Mouse (Mus musculus) MEL (cell line): ENCODE measurements at regions not wholly inside any gene's neighbourhood (a gene's known extent, or its start where the extent isn't known, plus 50 kb on each side); places are given as distances from the start of the nearest gene placed in this dataset.
A peak's percentile ranks its signal among the peaks of the same experiment; 100 is the strongest.

Source experiments
- DNase-seq: peaks from one replicate; pipeline ENCODE4 v3.0.0; 2011; ENCODE audit warnings: low read depth, low spot score
- H3K27ac ChIP-seq: 2 replicates; pipeline ENCODE4 v1.5.1; 2012; ENCODE audit warnings: low read depth, mild to moderate bottlenecking, control low read depth, low read length, moderate library complexity; ENCODE audit not compliant: control insufficient read depth
- H3K27me3 ChIP-seq, 2 experiments: fragments of 150-350 bp in 1 of 2; sonication (generic) in 1 of 2; 2 replicates each; pipeline ENCODE4 v1.6.1; 2012; ENCODE audit warnings: low read length in 2 of 2, mild to moderate bottlenecking in 2 of 2, improper control_type of control experiment in 1 of 2, moderate library complexity in 1 of 2; ENCODE audit not compliant: insufficient read depth in 2 of 2, control insufficient read depth in 1 of 2
- H3K36me3 ChIP-seq, 2 experiments: 2 replicates each; pipeline ENCODE4 v1.6.1; 2012 to 2014; ENCODE audit warnings: low read length in 2 of 2, improper control_type of control experiment in 1 of 2, inconsistent platforms in 1 of 2, mild to moderate bottlenecking in 1 of 2; ENCODE audit not compliant: insufficient read depth in 2 of 2, control insufficient read depth in 1 of 2
- H3K4me1 ChIP-seq, 2 experiments: fragments of 150-350 bp in 1 of 2; sonication (generic) in 1 of 2; 2 replicates each; pipeline ENCODE4 v1.6.1; 2012; ENCODE audit warnings: low read length in 2 of 2, improper control_type of control experiment in 1 of 2, mild to moderate bottlenecking in 1 of 2; ENCODE audit not compliant: insufficient read depth in 2 of 2, control insufficient read depth in 1 of 2
- H3K4me3 ChIP-seq, 2 experiments: fragments of 150-350 bp in 1 of 2; sonication (generic) in 1 of 2; 2 replicates each; pipeline ENCODE4 v1.5.1; 2012; ENCODE audit warnings: low read depth in 2 of 2, low read length in 2 of 2, mild to moderate bottlenecking in 2 of 2, moderate library complexity in 2 of 2, control low read depth in 1 of 2, improper control_type of control experiment in 1 of 2; ENCODE audit not compliant: control insufficient read depth in 1 of 2, insufficient read depth in 1 of 2
- H3K79me2 ChIP-seq: 2 replicates; pipeline ENCODE4 v1.6.1; 2012; ENCODE audit warnings: mild to moderate bottlenecking, low read length, moderate library complexity; ENCODE audit not compliant: control insufficient read depth, poor library complexity, insufficient read depth
- H3K9ac ChIP-seq: 2 replicates; pipeline ENCODE4 v1.6.1; 2012; ENCODE audit warnings: low read depth, mild to moderate bottlenecking, control low read depth, low read length, moderate library complexity; ENCODE audit not compliant: control insufficient read depth, poor library complexity, severe bottlenecking
- H3K9me3 ChIP-seq: fragments of 150-350 bp; sonication (generic); replicated peaks from 2 replicates; pipeline ENCODE4 v1.6.1; 2012; ENCODE audit warnings: mild to moderate bottlenecking, low read length, improper control_type of control experiment, moderate library complexity; ENCODE audit not compliant: insufficient read depth
- CHD2 ChIP-seq: IDR thresholded peaks from 2 replicates; pipeline ENCODE4 v1.6.1; 2011; ENCODE audit warnings: low read length, improper control_type of control experiment
- CTCF ChIP-seq, 3 experiments: IDR thresholded peaks in 2 of 3; conservative IDR thresholded peaks in 1 of 3; 2 replicates each; pipeline ENCODE4 v1.5.1; 2011 to 2012; ENCODE audit warnings: low read length in 3 of 3, low read depth in 2 of 3, mild to moderate bottlenecking in 2 of 3, improper control_type of control experiment in 1 of 3, inconsistent platforms in 1 of 3, mixed read lengths in 1 of 3, moderate library complexity in 1 of 3; ENCODE audit not compliant: control insufficient read depth in 1 of 3, insufficient read depth in 1 of 3, poor library complexity in 1 of 3, severe bottlenecking in 1 of 3
- EP300 ChIP-seq, 2 experiments: IDR thresholded peaks; 2 replicates each; pipeline ENCODE4 v1.6.1; 2011; ENCODE audit warnings: improper control_type of control experiment in 2 of 2, low read length in 2 of 2, low read depth in 1 of 2, mild to moderate bottlenecking in 1 of 2
- ETS1 ChIP-seq: IDR thresholded peaks from 2 replicates; pipeline ENCODE4 v1.6.1; 2012; ENCODE audit warnings: low read depth, mild to moderate bottlenecking, inconsistent platforms, low read length, improper control_type of control experiment, moderate library complexity
- MAFK ChIP-seq: IDR thresholded peaks from 2 replicates; pipeline ENCODE4 v1.6.1; 2011; ENCODE audit warnings: low read depth, mild to moderate bottlenecking, low read length, improper control_type of control experiment, borderline replicate concordance
- MAZ ChIP-seq: IDR thresholded peaks from 2 replicates; pipeline ENCODE4 v1.6.1; 2012; ENCODE audit warnings: low read depth, mild to moderate bottlenecking, inconsistent platforms, low read length, improper control_type of control experiment
- MEF2A ChIP-seq: IDR thresholded peaks from 2 replicates; pipeline ENCODE4 v1.6.1; 2014; ENCODE audit warnings: low read depth, mild to moderate bottlenecking, inconsistent platforms, low read length, improper control_type of control experiment; ENCODE audit not compliant: poor library complexity, insufficient replicate concordance, severe bottlenecking; ENCODE audit errors: extremely low read depth
- NELFE ChIP-seq: IDR thresholded peaks from 2 replicates; pipeline ENCODE4 v1.6.1; 2011; ENCODE audit warnings: low read depth, low read length, improper control_type of control experiment
- POLR2A ChIP-seq, 2 experiments: IDR thresholded peaks; 2 replicates each; pipeline ENCODE4 v1.6.1; 2011 to 2012; ENCODE audit warnings: low read length in 2 of 2, mild to moderate bottlenecking in 2 of 2, control low read depth in 1 of 2, improper control_type of control experiment in 1 of 2, low read depth in 1 of 2, moderate library complexity in 1 of 2; ENCODE audit not compliant: control insufficient read depth in 1 of 2, insufficient read depth in 1 of 2, poor library complexity in 1 of 2
- POLR2AphosphoS5 ChIP-seq: IDR thresholded peaks from 2 replicates; pipeline ENCODE4 v1.6.1; 2012; ENCODE audit warnings: low read depth, borderline replicate concordance, mild to moderate bottlenecking, inconsistent platforms, low read length, moderate library complexity, mixed read lengths
- RAD21 ChIP-seq: IDR thresholded peaks from 2 replicates; pipeline ENCODE4 v1.6.1; 2011; ENCODE audit warnings: mild to moderate bottlenecking, low read depth, low read length, improper control_type of control experiment
- TBP ChIP-seq: IDR thresholded peaks from 2 replicates; pipeline ENCODE4 v1.8.0; 2011; ENCODE audit warnings: low read depth, low read length, improper control_type of control experiment
- TCF12 ChIP-seq: IDR thresholded peaks from 2 replicates; pipeline ENCODE4 v1.6.1; 2014; ENCODE audit warnings: low read depth, mild to moderate bottlenecking, inconsistent platforms, low read length, improper control_type of control experiment, moderate library complexity
- UBTF ChIP-seq: IDR thresholded peaks from 2 replicates; pipeline ENCODE4 v1.6.1; 2012; ENCODE audit warnings: low read depth, mild to moderate bottlenecking, inconsistent platforms, low read length, improper control_type of control experiment, moderate library complexity, borderline replicate concordance; ENCODE audit not compliant: insufficient read depth
- USF1 ChIP-seq: IDR thresholded peaks from 2 replicates; pipeline ENCODE4 v1.6.1; 2014; ENCODE audit warnings: low read depth, mild to moderate bottlenecking, inconsistent platforms, low read length, improper control_type of control experiment, moderate library complexity
- ZC3H11A ChIP-seq: IDR thresholded peaks from 2 replicates; pipeline ENCODE4 v1.6.1; 2012; ENCODE audit warnings: low read depth, mild to moderate bottlenecking, inconsistent platforms, low read length, improper control_type of control experiment
- ZKSCAN1 ChIP-seq: IDR thresholded peaks from 2 replicates; pipeline ENCODE4 v1.6.1; 2012; ENCODE audit warnings: low read depth, mild to moderate bottlenecking, inconsistent platforms, low read length, improper control_type of control experiment, moderate library complexity
- ZMIZ1 ChIP-seq: IDR thresholded peaks from 2 replicates; pipeline ENCODE4 v1.6.1; 2012; ENCODE audit warnings: low read depth, mild to moderate bottlenecking, inconsistent platforms, low read length, improper control_type of control experiment, moderate library complexity

DNA sequence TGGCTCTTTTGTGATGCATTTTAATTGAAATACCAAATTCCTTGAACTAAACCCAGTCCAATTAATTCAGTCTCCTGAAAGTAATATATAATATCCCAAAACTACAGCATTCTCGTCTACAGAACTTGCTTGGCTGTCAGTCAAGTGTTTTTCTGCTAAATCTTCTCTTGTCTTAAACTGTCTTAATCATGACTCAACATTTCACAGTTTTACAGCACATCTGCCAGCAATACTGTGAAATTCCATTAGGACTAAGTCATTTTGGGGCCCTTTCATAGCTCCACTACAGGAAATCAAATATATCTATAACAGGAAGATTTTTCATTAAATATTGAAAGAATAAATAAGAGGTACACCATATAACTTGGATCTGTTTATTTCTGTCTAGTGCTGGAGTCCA is 75.4 kb upstream of the Kcna3 start:
- Histone ChIP-seq H3K4me1 (no peaks in the 10 kb centered on the region), H3K9ac (no peak overlapping the region), H3K9me3 (no peaks in the 10 kb centered on the region), H3K36me3 (no peaks in the 10 kb centered on the region), H3K27ac (no peak overlapping the region), H3K27me3 (no peaks in the 10 kb centered on the region), H3K79me2 (no peaks in the 10 kb centered on the region), H3K4me3 (no peak overlapping the region)
- no peak for DNase-seq
- no peak for TF ChIP-seq NELFE
- no peak for TF ChIP-seq ZC3H11A
- no peak for TF ChIP-seq ETS1
- no peak for TF ChIP-seq EP300 (IDR thresholded peaks at IDR 0.05; ENCODE audit: low read depth in 1 of 2, low read length in 2 of 2)
- no peak for TF ChIP-seq USF1
- TF ChIP-seq TBP: no peak
- TF ChIP-seq MAFK: no peak
- TF ChIP-seq CTCF (IDR thresholded peaks at IDR 0.05 in 2 of 3, conservative IDR thresholded peaks at IDR 0.05 in 1 of 3; ENCODE audit: control insufficient read depth in 1 of 3, insufficient read depth in 1 of 3, low read depth in 2 of 3, low read length in 3 of 3, poor library complexity in 1 of 3, severe bottlenecking in 1 of 3): no peak
- TF ChIP-seq ZKSCAN1: no peak
- TF ChIP-seq TCF12: no peak
- no peak for TF ChIP-seq UBTF
- no peak for TF ChIP-seq MAZ
- TF ChIP-seq RAD21: no peak
- no peak for TF ChIP-seq POLR2A (IDR thresholded peaks at IDR 0.05; ENCODE audit: control insufficient read depth in 1 of 2, insufficient read depth in 1 of 2, low read depth in 1 of 2, low read length in 2 of 2, poor library complexity in 1 of 2)
- no peak for TF ChIP-seq MEF2A
- no peak for TF ChIP-seq CHD2
- no peak for TF ChIP-seq POLR2AphosphoS5
- TF ChIP-seq ZMIZ1: no peak

DNA sequence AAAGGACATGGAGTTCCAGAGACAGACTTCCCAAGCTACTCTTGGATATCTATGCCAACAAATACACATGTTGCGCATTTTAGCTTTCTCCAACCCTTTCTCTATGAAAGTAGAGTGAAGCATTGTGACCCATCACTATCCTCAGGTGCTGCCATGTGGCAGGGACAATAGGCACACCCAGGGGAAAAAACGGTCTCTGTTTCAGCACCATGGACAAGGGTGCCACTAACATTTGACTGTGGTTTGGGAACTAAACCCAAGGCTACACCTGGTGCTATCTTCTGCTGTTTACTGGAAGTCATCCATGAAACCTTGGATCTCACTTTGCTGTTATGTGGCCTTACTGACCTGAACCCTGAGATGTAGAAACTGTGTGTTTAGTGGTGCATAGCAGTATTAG is 73.5 kb upstream of the Kcna3 start:
- Histone ChIP-seq H3K4me3 (no peak overlapping the region), H3K36me3 (no peaks in the 10 kb centered on the region), H3K9me3 (no peaks in the 10 kb centered on the region), H3K27me3 (no peaks in the 10 kb centered on the region)
- peak; percentile 32 for DNase-seq
- TF ChIP-seq RAD21 (no peak), EP300 (IDR thresholded peaks at IDR 0.05; ENCODE audit: low read depth in 1 of 2, low read length in 2 of 2) (no peak), MAFK (no peak)
- TF ChIP-seq, all 39 proteins: peak for 0
- H3K9ac ChIP-seq: no peak overlapping the region
- no peaks in the 10 kb centered on the region for H3K79me2 ChIP-seq
- no peak overlapping the region for H3K27ac ChIP-seq
- H3K4me1 ChIP-seq: no peaks in the 10 kb centered on the region
